Mouse (Mus musculus) ES-E14 (cell line): Measurements from ENCODE around the gene Ipcef1. TPM values are rescaled to one million over a fixed set of nuclear protein-coding genes. Genes with fewer than 3 reads are reported as not detected.

Experiments used
- DNase-seq: peaks from one replicate; pipeline ENCODE4 v3.0.0-alpha.2; 2013; ENCODE audit warnings: low read depth, low spot score
- H3K27ac ChIP-seq: 2 replicates; pipeline ENCODE4 v1.5.1; 2012; ENCODE audit warnings: low read depth, mild to moderate bottlenecking, low read length, moderate library complexity, mixed read lengths; ENCODE audit not compliant: poor library complexity, insufficient read depth, severe bottlenecking
- H3K36me3 ChIP-seq: 2 replicates; pipeline ENCODE4 v1.6.1; 2012; ENCODE audit warnings: mild to moderate bottlenecking, low read length, moderate library complexity, mixed read lengths; ENCODE audit not compliant: control insufficient read depth, poor library complexity, insufficient read depth, severe bottlenecking
- H3K4me1 ChIP-seq, 2 experiments: fragments of 150-350 bp in 1 of 2; sonication (generic) in 1 of 2; 2 replicates each; pipeline ENCODE4 v1.6.1; 2012; ENCODE audit warnings: low read length in 2 of 2, mild to moderate bottlenecking in 1 of 2, mixed read lengths in 1 of 2; ENCODE audit not compliant: control insufficient read depth in 2 of 2, insufficient read depth in 2 of 2, poor library complexity in 1 of 2
- H3K4me3 ChIP-seq, 2 experiments: fragments of 150-350 bp in 1 of 2; sonication (generic) in 1 of 2; 2 replicates each; pipeline ENCODE4 v1.5.1; 2012; ENCODE audit warnings: low read length in 2 of 2, low read depth in 1 of 2, mild to moderate bottlenecking in 1 of 2, mixed read lengths in 1 of 2; ENCODE audit not compliant: insufficient read depth in 1 of 2, poor library complexity in 1 of 2, severe bottlenecking in 1 of 2
- H3K9ac ChIP-seq: 2 replicates; pipeline ENCODE4 v1.6.1; 2012; ENCODE audit warnings: low read depth, mild to moderate bottlenecking, low read length, mixed read lengths; ENCODE audit not compliant: poor library complexity, insufficient read depth, severe bottlenecking
- H3K9me3 ChIP-seq: fragments of 150-350 bp; sonication (generic); 2 replicates; pipeline ENCODE4 v1.6.1; 2012; ENCODE audit warnings: low read depth, mild to moderate bottlenecking, low read length; ENCODE audit not compliant: control insufficient read depth, insufficient read depth
- CHD2 ChIP-seq: IDR thresholded peaks from 2 replicates; pipeline ENCODE4 v1.6.1; 2014; ENCODE audit warnings: mild to moderate bottlenecking, low read depth, low read length, inconsistent platforms
- HCFC1 ChIP-seq: IDR thresholded peaks from 2 replicates; pipeline ENCODE4 v1.6.1; 2012; ENCODE audit warnings: low read length, inconsistent platforms, borderline replicate concordance; ENCODE audit not compliant: insufficient read depth
- MAFK ChIP-seq: IDR thresholded peaks from 2 replicates; pipeline ENCODE4 v1.6.1; 2014; ENCODE audit warnings: mild to moderate bottlenecking, low read depth, low read length, inconsistent platforms; ENCODE audit not compliant: insufficient read depth
- ZC3H11A ChIP-seq: IDR thresholded peaks from 2 replicates; pipeline ENCODE4 v1.6.1; 2012; ENCODE audit warnings: low read depth, mild to moderate bottlenecking, inconsistent platforms, low read length, borderline replicate concordance
- ZNF384 ChIP-seq: IDR thresholded peaks from 2 replicates; pipeline ENCODE4 v1.6.1; 2012; ENCODE audit warnings: low read depth, low read length, inconsistent platforms
- in situ Hi-C, 2 experiments: fragments of 600-800 bp; cut with MboI; formaldehyde crosslinking; loops; one replicate each; pipeline ENCODE4 v1.15.1; 2025; ENCODE audit warnings: low sequenced_read_pairs in 2 of 2, inconsistent platforms in 1 of 2; ENCODE audit not compliant: unreplicated experiment in 2 of 2
- total RNA-seq: library from RNA; depleted of rRNA; stranded (reverse); fragments of 300-350 nt; gene quantifications from 2 replicates; pipeline ENCODE4 v1.2.3, GENCODE M21; 2012

Gene Ipcef1
- total RNA-seq, 1 experiment: 0.13 TPM

GRCm38 (mm10) chr10:6936671-6937425 lies 115.4 kb downstream of the Ipcef1 start:
- Histone ChIP-seq H3K36me3 (no peaks in the 10 kb centered on the region), H3K4me1 (no peaks in the 10 kb centered on the region), H3K4me3 (no peak overlapping the region), H3K9ac (no peak overlapping the region), H3K27ac (no peak overlapping the region), H3K9me3 (no peaks in the 10 kb centered on the region)
- DNase-seq: no peak
- in situ Hi-C loops: no loop called here
- TF ChIP-seq ZC3H11A: no peak
- TF ChIP-seq CHD2: no peak
- TF ChIP-seq HCFC1: no peak
- no peak for TF ChIP-seq ZNF384
- no peak for TF ChIP-seq MAFK

- H3K9ac ChIP-seq: no peak overlapping the region
- no peak for DNase-seq
- no peak for TF ChIP-seq CHD2
- no peak for TF ChIP-seq MAFK
- no peak for TF ChIP-seq ZC3H11A
- no peak for TF ChIP-seq ZNF384
- TF ChIP-seq HCFC1: no peak
- no peaks in the 10 kb centered on the region for H3K36me3 ChIP-seq
- no peaks in the 10 kb centered on the region for H3K9me3 ChIP-seq
- no peak overlapping the region for H3K27ac ChIP-seq
- H3K4me3 ChIP-seq: no peak overlapping the region
- in situ Hi-C loops: no loop called here
- no peaks in the 10 kb centered on the region for H3K4me1 ChIP-seq
Measured at GRCm38 (mm10) chr10:6934776-6935175, 117.5 kb downstream of the Ipcef1 start.

- DNase-seq: no peak
- Histone ChIP-seq H3K27ac (no peak overlapping the region), H3K36me3 (no peaks in the 10 kb centered on the region), H3K4me3 (no peak overlapping the region), H3K9me3 (no peaks in the 10 kb centered on the region), H3K9ac (no peak overlapping the region), H3K4me1 (no peaks in the 10 kb centered on the region)
- in situ Hi-C loops: no loop called here
- TF ChIP-seq ZC3H11A: no peak
- no peak for TF ChIP-seq CHD2
- no peak for TF ChIP-seq HCFC1
- TF ChIP-seq MAFK: no peak
- TF ChIP-seq ZNF384: no peak
Measured at GRCm38 (mm10) chr10:6930889-6931288, 121.4 kb downstream of the Ipcef1 start.

GRCm38 (mm10) chr10:6930398-6930797 lies 121.9 kb downstream of the Ipcef1 start:
- in situ Hi-C loops: no loop called here
- TF ChIP-seq ZNF384 (no peak), ZC3H11A (no peak), HCFC1 (no peak), MAFK (no peak), CHD2 (no peak)

More at GRCm38 (mm10) chr10:6930398-6930797, 121.9 kb downstream of the Ipcef1 start:
- Histone ChIP-seq H3K4me1 (no peaks in the 10 kb centered on the region), H3K9ac (no peak overlapping the region), H3K9me3 (no peaks in the 10 kb centered on the region), H3K36me3 (no peaks in the 10 kb centered on the region), H3K4me3 (no peak overlapping the region), H3K27ac (no peak overlapping the region)
- DNase-seq: no peak
